Mouse (Mus musculus): ENCODE results near the gene Mmp11. TPM values are rescaled to one million over a fixed set of nuclear protein-coding genes. Genes with fewer than 3 reads are reported as not detected.
A peak's percentile ranks its signal among the peaks of the same experiment; 100 is the strongest.

Gene Mmp11
- polyA plus RNA-seq, 1 experiment, result 4.1 TPM

DNA sequence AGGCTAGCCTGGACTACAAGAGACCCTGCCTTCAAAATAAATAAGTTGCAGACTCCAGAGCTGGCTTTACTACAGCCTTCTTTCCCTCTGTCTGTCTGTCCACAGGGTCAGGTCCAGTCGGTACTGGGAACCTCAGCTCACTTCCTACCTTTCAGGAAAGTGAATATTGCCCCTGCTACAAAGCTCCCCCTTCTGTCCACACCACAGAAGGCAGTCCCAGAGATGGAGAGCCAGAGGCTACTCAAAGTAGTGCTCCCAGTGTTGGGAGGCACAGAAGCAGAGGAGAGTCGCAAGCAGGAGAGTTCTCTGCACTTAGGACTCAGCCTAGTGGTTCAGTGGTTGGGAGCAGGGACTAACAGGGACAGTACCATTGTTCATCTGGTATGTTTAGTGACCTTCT lies 12.0 kb downstream of the Mmp11 start:
- Histone ChIP-seq H3K27ac (replicated peaks; ENCODE audit: low read depth, low read length) (no peak overlapping the region), H3K4me1 (ENCODE audit: control insufficient read depth, insufficient read depth, insufficient read length, low read length) (0 out of 2 replicates have a peak, but pooled peaks cover 2% of the 10 kb centered on the region), H3K4me3 (ENCODE audit: insufficient read depth, low read depth, low read length) (no peak overlapping the region)

DNA sequence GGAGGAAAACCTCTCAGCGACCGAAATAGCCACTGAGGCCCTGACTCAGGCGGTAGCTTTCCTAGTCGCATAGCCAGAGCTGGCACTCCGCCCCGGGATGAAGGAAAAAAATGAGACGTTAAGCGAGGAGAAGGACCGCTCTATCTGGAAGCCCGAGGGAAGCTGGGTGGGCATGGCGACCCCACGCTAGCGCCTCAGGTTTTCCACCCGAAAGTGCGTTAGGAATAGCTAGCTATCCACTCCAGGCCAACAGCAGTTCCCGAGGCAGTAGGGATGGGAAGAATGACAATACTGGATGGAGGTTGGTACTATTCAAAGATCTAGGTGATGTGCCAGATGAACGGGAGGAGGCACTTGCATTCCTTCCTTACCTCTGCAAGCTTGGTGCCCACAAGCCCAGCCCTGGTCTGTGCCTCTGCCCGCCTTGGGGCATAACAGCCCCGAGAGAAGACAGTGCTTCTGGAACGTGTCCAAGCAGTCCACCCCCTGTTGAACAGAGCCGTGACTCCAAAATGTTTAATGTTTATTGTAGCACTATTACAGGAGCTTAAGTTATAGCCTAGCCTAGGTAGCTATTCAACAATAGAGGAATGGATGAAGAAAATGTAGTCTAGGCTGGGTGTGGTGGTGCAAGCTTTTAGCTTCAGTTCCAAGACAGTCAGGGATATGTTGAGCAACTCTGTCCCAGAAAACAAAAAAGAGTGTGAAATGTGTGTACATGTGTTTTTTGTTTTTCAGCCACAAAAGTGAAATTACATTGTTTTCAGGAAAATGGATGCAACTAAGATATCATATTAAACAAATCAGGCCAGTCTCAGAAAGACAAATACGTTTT lies 14.4 kb downstream of the Mmp11 start:
- Histone ChIP-seq H3K4me3 (ENCODE audit: insufficient read depth, low read depth, low read length) (peak overlapping the region; percentile 71), H3K27ac (replicated peaks; ENCODE audit: low read depth, low read length) (peak overlapping the region; percentile 84), H3K4me1 (ENCODE audit: control insufficient read depth, insufficient read depth, insufficient read length, low read length) (peaks cover 6% of the 10 kb centered on the region; the same call in 1 of the 2 replicates)

DNA sequence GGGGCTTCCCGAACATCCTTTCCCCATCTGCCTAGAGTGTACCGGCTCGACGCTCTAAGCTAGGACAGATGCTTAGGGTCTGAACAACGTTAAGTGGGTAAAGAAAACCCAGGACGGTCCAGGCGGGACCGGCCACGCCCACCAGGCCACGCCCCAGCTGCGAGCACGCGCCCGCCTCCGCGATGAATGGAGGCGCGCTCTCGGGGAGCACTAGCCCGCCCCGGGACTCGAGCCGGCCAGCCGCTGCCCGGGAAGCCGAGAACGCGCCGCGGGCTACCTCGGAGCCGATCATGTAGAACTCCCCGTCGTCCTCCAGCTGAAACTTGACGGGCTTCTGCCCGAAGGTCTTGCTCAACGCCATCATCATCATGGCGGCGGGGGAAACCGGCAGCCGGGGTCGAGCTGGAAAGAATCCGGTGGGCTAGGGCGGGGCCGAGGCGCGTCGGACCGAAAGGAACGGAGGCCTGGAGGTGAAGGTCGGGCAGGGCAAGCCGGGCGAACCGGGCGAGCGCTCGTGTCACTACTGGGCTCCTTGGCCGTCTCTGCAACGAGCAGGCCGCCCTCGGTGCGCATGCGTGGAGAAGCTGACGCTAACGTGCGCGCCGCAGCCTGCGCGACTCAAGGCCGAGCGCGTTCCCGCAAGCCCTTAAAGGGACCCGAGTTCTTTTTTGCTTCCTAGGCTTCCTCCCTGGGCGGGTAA lies 15.1 kb downstream of the Mmp11 start, which contains the start of gene Smarcb1:
TSS of gene Smarcb1 (minus strand) at position 592 of the 700 bp plus-strand sequence.
- peaks cover 6% of the 10 kb centered on the region; the same call in 1 of the 2 replicates for H3K4me1 ChIP-seq (ENCODE audit: control insufficient read depth, insufficient read depth, insufficient read length, low read length)
- H3K4me3 ChIP-seq (ENCODE audit: insufficient read depth, low read depth, low read length), result peak within 1 kb of the TSS; percentile 82
- H3K27ac ChIP-seq (replicated peaks; ENCODE audit: low read depth, low read length), result peak within 1 kb of the TSS; percentile 92

DNA sequence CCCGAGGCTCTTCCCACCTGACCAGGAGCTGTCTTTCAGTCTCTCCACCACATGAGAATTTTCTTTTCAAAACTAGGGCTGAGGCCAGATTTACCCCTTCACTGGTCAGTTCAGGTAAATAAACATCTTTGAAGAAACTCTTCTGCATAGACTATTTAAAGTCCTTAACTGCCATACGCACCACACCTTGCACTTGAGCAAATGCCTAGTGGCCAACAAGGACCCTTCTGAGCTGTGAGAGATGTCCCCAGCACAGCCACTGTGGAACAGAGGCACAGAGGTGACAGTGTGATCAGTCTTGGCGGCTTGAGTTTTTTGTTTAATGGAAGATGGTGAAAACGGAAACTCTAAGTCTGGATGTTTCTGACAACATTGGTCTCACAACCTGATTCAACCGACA lies 17.3 kb downstream of the Mmp11 start:
- peaks cover 6% of the 10 kb centered on the region; the same call in 1 of the 2 replicates for H3K4me1 ChIP-seq (ENCODE audit: control insufficient read depth, insufficient read depth, insufficient read length, low read length)
- H3K27ac ChIP-seq (replicated peaks; ENCODE audit: low read depth, low read length), result no peak overlapping the region
- H3K4me3 ChIP-seq (ENCODE audit: insufficient read depth, low read depth, low read length), result no peak overlapping the region

DNA sequence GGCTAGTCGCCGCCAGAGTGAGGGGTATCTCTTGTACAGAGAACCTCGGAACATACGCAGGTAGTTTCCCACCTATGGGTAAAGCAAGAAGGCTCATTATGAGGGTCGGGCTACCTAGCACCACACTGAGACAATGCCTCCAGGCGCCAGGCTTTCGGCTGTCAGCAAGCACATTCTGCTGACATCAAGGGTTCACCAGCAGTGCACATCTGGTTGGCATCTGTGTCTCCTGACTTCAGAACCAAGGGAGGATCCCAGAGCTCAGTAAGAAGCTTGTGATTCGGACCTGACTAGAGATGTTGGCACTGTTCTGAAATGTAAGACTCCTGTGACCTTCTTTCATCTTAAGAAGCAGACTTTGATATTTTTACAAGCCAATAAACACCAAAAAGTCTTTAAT lies 19.5 kb downstream of the Mmp11 start:
- Histone ChIP-seq H3K4me3 (ENCODE audit: insufficient read depth, low read depth, low read length) (no peak overlapping the region), H3K27ac (replicated peaks; ENCODE audit: low read depth, low read length) (no peak overlapping the region), H3K4me1 (ENCODE audit: control insufficient read depth, insufficient read depth, insufficient read length, low read length) (peaks cover 4% of the 10 kb centered on the region; the same call in 1 of the 2 replicates)

DNA sequence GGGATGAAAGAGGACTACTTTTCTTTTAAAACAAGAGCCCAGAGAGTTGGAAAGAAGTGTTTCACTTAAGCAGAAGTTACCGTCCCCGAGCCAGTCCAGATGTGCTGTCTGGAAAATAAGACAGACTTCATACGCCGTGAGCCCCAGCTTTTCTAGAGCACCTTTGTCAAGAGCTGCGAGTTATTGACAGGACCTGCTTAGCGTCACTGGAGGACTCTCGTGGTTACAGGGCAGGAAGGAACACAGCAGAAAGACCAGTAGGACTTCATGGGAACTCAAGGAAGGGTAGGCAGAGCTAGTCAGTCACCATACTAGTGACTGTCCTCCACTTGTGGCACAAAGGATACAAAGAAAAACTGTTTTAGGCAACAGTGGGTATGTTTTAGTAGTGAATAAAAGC lies 20.7 kb downstream of the Mmp11 start:
- Histone ChIP-seq H3K27ac (replicated peaks; ENCODE audit: low read depth, low read length) (no peak overlapping the region), H3K4me1 (ENCODE audit: control insufficient read depth, insufficient read depth, insufficient read length, low read length) (peaks cover 4% of the 10 kb centered on the region; the same call in 1 of the 2 replicates), H3K4me3 (ENCODE audit: insufficient read depth, low read depth, low read length) (no peak overlapping the region)

DNA sequence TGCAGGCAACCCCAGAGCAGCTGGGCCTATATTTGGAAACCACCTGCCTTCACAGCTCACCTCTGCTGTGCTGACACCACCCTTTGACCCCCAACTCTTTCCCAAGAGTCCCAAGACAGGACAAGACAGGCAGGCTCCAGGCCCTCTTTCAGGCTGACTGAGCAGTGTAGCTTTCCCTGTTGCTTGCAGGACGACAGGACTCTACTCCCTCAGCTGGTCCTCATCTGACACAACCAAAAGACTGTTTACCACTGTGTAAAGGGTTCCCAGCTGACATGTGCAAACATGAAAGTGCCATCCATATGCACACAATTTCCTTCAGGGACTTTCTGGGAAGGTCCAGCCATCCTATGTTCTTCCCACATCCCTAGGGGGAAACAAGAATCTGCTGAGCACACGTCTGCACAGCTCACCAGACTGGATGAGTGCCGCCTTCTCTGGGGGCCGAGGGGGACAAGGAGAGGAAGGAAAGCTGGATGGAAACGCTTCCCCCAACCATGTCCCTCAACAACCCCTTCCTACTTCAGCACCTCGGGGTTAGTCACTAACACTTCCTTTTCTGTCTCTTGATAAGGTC lies 23.2 kb downstream of the Mmp11 start:
- no peak overlapping the region for H3K4me3 ChIP-seq (ENCODE audit: insufficient read depth, low read depth, low read length)
- H3K4me1 ChIP-seq (ENCODE audit: control insufficient read depth, insufficient read depth, insufficient read length, low read length), result no peaks in the 10 kb centered on the region; the same call in 1 of the 2 replicates
- H3K27ac ChIP-seq (replicated peaks; ENCODE audit: low read depth, low read length), result no peak overlapping the region; the same call in 1 of the 2 replicates

DNA sequence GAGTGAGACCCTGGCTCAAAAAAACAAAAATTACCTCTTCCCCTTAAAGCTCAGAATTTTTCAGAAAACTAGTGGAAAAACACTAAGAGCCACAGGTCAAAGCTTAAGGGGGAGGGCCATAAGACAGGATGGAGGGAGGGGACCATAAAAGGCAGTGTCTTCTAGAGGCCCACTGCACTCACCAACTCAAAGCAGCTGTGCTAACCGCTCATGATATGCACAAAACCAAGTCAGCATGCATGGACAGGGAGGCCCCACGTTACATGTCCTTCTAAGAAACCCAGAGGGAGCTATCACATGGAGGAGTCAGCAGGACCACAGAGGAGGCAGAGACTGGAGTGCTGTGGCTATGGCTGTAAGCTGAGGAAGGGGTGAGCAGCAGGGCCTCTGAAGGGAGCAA lies 25.6 kb downstream of the Mmp11 start:
- H3K4me1 ChIP-seq (ENCODE audit: control insufficient read depth, insufficient read depth, insufficient read length, low read length), result no peaks in the 10 kb centered on the region; the same call in 1 of the 2 replicates
- no peak overlapping the region for H3K27ac ChIP-seq (replicated peaks; ENCODE audit: low read depth, low read length)
- no peak overlapping the region for H3K4me3 ChIP-seq (ENCODE audit: insufficient read depth, low read depth, low read length)

DNA sequence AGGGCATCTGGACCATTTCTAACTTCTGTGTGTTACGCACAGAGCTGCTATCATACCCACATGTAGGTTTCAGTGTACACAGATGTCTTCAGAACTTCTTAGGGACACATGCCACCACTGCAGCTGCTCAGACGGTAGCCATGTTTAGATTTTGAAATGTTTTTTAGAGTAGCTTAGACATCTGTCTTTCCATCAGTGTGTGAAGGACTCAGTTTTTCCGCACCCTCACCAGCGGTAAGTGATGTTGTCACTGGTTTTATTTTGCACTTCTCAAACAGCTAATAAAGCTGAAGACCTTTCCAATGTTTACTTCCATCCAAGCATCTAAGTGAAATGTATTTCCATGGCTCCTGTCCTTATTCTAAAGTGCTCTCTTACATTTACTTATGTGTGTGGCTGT lies 29.4 kb downstream of the Mmp11 start:
- Histone ChIP-seq H3K27ac (replicated peaks; ENCODE audit: low read depth, low read length) (no peak overlapping the region), H3K4me3 (ENCODE audit: insufficient read depth, low read depth, low read length) (no peak overlapping the region), H3K4me1 (ENCODE audit: control insufficient read depth, insufficient read depth, insufficient read length, low read length) (no peaks in the 10 kb centered on the region)

DNA sequence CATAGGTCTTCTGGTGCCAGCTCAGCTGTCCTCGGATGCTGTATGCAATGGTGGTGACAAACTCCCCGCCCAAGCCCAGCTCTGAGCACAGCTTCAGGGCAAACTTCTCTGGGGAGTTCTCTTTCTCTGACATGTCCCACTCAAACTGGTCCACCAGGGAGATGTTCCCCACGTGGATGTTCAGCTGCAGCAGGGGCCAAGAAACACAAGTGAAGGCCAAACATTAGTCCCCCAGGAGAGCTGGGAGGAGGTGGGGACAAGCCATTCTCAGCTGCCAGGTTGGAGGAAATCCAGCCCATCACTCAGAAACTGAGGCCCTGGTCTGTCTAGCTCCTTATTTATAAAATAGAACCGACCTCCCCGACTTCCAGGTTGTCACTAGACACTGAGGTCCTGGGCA lies 31.9 kb downstream of the Mmp11 start:
- Histone ChIP-seq H3K4me3 (ENCODE audit: insufficient read depth, low read depth, low read length) (no peak overlapping the region), H3K27ac (replicated peaks; ENCODE audit: low read depth, low read length) (no peak overlapping the region), H3K4me1 (ENCODE audit: control insufficient read depth, insufficient read depth, insufficient read length, low read length) (peaks cover 6% of the 10 kb centered on the region)

DNA sequence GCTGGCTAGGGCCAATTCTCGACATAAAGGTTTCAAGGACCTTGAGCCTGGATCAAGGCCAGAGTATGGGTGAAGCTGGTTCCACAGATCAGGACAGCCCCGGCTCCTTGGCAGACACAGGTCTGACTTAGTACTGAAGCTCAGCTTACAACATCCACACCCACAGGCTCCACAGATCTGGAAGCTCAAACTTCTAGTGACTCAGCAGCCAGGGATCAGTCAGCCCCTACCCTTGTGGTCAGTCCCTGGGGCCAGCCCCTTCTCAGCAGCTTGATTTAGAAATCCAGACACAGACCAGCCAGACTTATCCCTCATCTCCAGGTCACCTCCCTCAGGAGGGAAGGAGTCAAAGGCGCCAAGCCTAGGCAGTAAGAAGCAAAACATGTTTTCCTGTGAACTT lies 37.5 kb downstream of the Mmp11 start:
- Histone ChIP-seq H3K27ac (replicated peaks; ENCODE audit: low read depth, low read length) (peak overlapping the region; percentile 83), H3K4me3 (ENCODE audit: insufficient read depth, low read depth, low read length) (no peak overlapping the region), H3K4me1 (ENCODE audit: control insufficient read depth, insufficient read depth, insufficient read length, low read length) (peaks cover 19% of the 10 kb centered on the region)

DNA sequence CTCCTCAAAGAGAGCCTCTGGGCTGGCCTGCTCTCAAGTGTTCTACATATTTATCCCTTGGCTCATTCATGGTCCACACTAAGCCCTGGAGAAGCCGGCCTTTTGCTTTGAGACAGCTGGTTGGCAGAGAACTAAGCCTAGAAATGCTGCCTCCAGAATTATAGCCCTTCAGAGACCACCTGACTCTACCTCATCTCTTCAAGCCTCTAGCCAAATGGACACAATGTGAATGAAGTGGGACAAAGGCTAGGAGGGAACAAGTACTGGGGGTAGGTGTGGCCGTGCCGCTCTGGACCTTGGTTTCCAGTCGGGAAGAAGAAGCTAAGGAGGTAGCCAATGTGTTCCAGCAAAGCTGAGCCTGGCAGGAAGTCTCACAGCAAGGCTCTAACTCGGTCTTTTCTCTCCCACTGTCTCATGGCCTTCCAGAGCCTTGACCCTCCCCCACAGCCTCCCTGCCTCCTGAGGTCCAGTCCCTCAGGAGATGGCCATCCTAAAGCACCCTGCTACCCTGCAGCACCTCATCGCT lies 38.2 kb downstream of the Mmp11 start:
- Histone ChIP-seq H3K4me3 (ENCODE audit: insufficient read depth, low read depth, low read length) (no peak overlapping the region), H3K27ac (replicated peaks; ENCODE audit: low read depth, low read length) (peak overlapping the region; percentile 83), H3K4me1 (ENCODE audit: control insufficient read depth, insufficient read depth, insufficient read length, low read length) (peaks cover 19% of the 10 kb centered on the region)

DNA sequence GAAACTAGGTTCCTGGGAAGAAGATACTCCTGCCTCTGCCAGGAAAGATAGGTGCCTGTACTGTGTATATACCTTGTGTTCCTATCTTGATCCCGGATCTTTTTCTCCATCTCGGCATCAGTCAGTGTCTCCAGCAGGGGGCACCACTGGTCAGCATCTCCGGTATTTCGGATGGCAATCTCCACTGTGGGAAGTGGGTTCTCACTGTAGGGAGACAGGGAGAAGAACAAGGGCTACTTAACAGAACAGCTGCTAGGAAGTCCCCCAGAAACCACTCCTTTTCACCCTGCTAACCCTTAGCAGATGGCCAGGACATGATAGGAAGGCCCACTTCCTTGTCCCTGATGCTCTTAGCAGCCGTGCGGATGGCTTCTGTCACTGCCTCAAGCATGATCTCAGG lies 38.9 kb downstream of the Mmp11 start:
- peak overlapping the region; percentile 83; the same call in 1 of the 2 replicates for H3K27ac ChIP-seq (replicated peaks; ENCODE audit: low read depth, low read length)
- peaks cover 19% of the 10 kb centered on the region for H3K4me1 ChIP-seq (ENCODE audit: control insufficient read depth, insufficient read depth, insufficient read length, low read length)
- H3K4me3 ChIP-seq (ENCODE audit: insufficient read depth, low read depth, low read length), result no peak overlapping the region

DNA sequence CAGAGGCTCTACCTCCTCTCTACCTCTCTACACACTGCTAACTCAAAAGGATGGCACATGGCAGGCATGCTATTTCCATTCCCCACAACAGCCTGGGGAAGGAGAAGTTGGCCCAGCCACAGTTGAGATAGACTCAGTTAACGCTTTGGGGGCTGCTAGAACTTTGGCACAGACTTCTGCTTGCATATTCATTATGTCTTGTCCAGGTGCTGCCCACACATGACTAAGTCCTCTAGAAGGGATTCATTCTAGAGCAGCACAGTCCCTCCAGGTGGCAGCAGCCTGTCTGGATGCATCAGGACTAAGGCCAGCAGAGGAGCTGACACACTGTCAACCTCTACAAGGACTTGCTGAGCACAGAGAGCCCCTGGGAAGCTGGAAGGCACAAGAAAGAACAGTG lies 40.1 kb downstream of the Mmp11 start:
- peaks cover 16% of the 10 kb centered on the region for H3K4me1 ChIP-seq (ENCODE audit: control insufficient read depth, insufficient read depth, insufficient read length, low read length)

DNA sequence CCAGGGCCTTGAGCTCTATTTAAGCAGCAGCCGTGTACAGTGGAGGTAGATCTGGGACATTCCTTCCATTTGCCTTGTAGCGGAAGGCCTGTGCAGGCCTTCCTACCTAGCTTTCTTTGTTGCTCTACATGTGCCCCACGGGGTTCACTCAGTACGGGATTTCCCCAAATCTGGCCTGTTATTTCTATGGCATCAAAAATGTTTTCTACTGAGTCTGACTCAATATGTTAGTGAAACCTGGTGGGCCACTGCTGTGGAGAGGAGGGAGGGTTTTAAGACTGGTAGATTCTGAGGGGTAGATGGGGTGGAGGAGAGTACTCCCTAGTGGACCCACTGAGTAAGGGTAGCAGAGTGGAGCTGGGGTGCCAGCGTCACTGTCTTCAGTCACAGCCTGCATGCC lies 40.6 kb downstream of the Mmp11 start:
- Histone ChIP-seq H3K4me3 (ENCODE audit: insufficient read depth, low read depth, low read length) (no peak overlapping the region), H3K4me1 (ENCODE audit: control insufficient read depth, insufficient read depth, insufficient read length, low read length) (peaks cover 16% of the 10 kb centered on the region), H3K27ac (replicated peaks; ENCODE audit: low read depth, low read length) (no peak overlapping the region)

More for the DNA sequence above, 40.1 kb downstream of the Mmp11 start:
- Histone ChIP-seq H3K4me3 (ENCODE audit: insufficient read depth, low read depth, low read length) (no peak overlapping the region), H3K27ac (replicated peaks; ENCODE audit: low read depth, low read length) (no peak overlapping the region)

Measured in brown adipose tissue, adult 24 weeks (tissue).